Mouse (Mus musculus) limb, embryonic 14.5 days (tissue): ENCODE measurements around the gene Sla2. TPM values are rescaled to one million over a fixed set of nuclear protein-coding genes. Genes with fewer than 3 reads are reported as not detected.
A peak's percentile ranks its signal among the peaks of the same experiment; 100 is the strongest.
"Not testable (repeated sequence)": the region's sequence is repeated elsewhere in the genome, so short reads cannot be mapped to it uniquely, and the experiment has no call there.

Source experiments
- ATAC-seq: fragments of 200-750 bp; cut with Nextera tagmentation; 2 replicates; pipeline ENCODE4 v1.8.0; 2017; ENCODE audit warnings: low read depth, moderate number of reproducible peaks, moderate TSS enrichment; ENCODE audit not compliant: low FRiP score
- DNase-seq: peaks from one replicate; pipeline ENCODE4 v3.0.0-alpha.2; 2015; ENCODE audit warnings: low spot score
- H3K27ac ChIP-seq: fragments of 300-500 bp; sonication (generic); replicated peaks from 2 replicates; pipeline ENCODE4 v1.5.1; 2014; ENCODE audit warnings: low read depth, mild to moderate bottlenecking, low read length, moderate library complexity, mixed read lengths
- H3K27me3 ChIP-seq: fragments of 300-500 bp; sonication (generic); 2 replicates; pipeline ENCODE4 v1.6.1; 2014; ENCODE audit warnings: low read length, mixed read lengths; ENCODE audit not compliant: control insufficient read depth, insufficient read depth
- H3K36me3 ChIP-seq: fragments of 300-500 bp; sonication (generic); 2 replicates; pipeline ENCODE4 v1.6.1; 2014; ENCODE audit warnings: mild to moderate bottlenecking, low read length, moderate library complexity, mixed read lengths; ENCODE audit not compliant: control insufficient read depth, insufficient read depth
- H3K4me1 ChIP-seq: fragments of 300-500 bp; sonication (generic); 2 replicates; pipeline ENCODE4 v1.6.1; 2014; ENCODE audit warnings: antibody characterized with exemption, low read length, mixed read lengths; ENCODE audit not compliant: control insufficient read depth, insufficient read depth
- H3K4me2 ChIP-seq: fragments of 300-500 bp; sonication (generic); replicated peaks from 2 replicates; pipeline ENCODE4 v1.6.1; 2014; ENCODE audit warnings: low read depth, mild to moderate bottlenecking, low read length, moderate library complexity; ENCODE audit not compliant: severe bottlenecking
- H3K4me3 ChIP-seq: fragments of 300-500 bp; sonication (generic); replicated peaks from 2 replicates; pipeline ENCODE4 v1.5.1; 2014; ENCODE audit warnings: low read length
- H3K9ac ChIP-seq: fragments of 300-500 bp; sonication (generic); 2 replicates; pipeline ENCODE4 v1.6.1; 2014; ENCODE audit warnings: mild to moderate bottlenecking, low read depth, low read length, moderate library complexity; ENCODE audit not compliant: severe bottlenecking
- H3K9me3 ChIP-seq: fragments of 300-500 bp; sonication (generic); 2 replicates; pipeline ENCODE4 v1.6.1; 2016; ENCODE audit warnings: low read length; ENCODE audit not compliant: control insufficient read depth
- POLR2A ChIP-seq: fragments of 200-500 bp; IDR thresholded peaks from 2 replicates; pipeline ENCODE4 v1.8.0; 2012; ENCODE audit warnings: inconsistent platforms, mild to moderate bottlenecking, moderate library complexity, borderline replicate concordance; ENCODE audit not compliant: insufficient read depth, insufficient read length; ENCODE audit errors: extremely low read depth
- WGBS: fragments of 180-500 bp; shearing (Covaris S2); extraction: QIAGEN DNeasy Blood & Tissue Kit; methylation state at CpG from one replicate; pipeline ENCODE4 v1.1.7; 2014; 5-methylcytosine and 5-hydroxymethylcytosine counted together
- polyA plus RNA-seq, 2 experiments: library from polyadenylated mRNA; depleted of rRNA in 1 of 2; stranded (reverse) in 1 of 2; unstranded in 1 of 2; fragments of >200 nt; fragmentation: Nextera tagmentation in 1 of 2; extraction: Ambion mirVana in 1 of 2; gene quantifications; 2 replicates each; pipeline versions ENCODE4 v1.2.1 to v1.2.3; 2012 to 2014

The Sla2 gene
- polyA plus RNA-seq, 2 experiments, result 0.15 to 0.26 TPM

GRCm38 (mm10) chr2:156862041-156862717 lies 24.8 kb downstream of the Sla2 start:
- H3K36me3 ChIP-seq, result peaks cover 31% of the 10 kb centered on the region
- peak overlapping the region; percentile 90 for H3K9ac ChIP-seq
- no peaks in the 10 kb centered on the region for H3K9me3 ChIP-seq
- under 1% methylated on average over 19 of the region's 19 CpGs for WGBS
- no peaks in the 10 kb centered on the region for H3K27me3 ChIP-seq
- H3K27ac ChIP-seq, result peak overlapping the region; percentile 91
- DNase-seq (peak; percentile 42), ATAC-seq (peak; percentile 4; the same call in 1 of the 2 replicates)
- H3K4me3 ChIP-seq, result peak overlapping the region; percentile 99
- no peak for TF ChIP-seq POLR2A
- H3K4me2 ChIP-seq, result peak overlapping the region; percentile 83
- H3K4me1 ChIP-seq, result peaks cover 13% of the 10 kb centered on the region

- no peak overlapping the region for H3K4me3 ChIP-seq
- no peak for ATAC-seq
- no peak overlapping the region for H3K4me2 ChIP-seq
- peaks cover 36% of the 10 kb centered on the region for H3K36me3 ChIP-seq
- no peaks in the 10 kb centered on the region for H3K9me3 ChIP-seq
- 69% methylated on average over 7 of the region's 7 CpGs for WGBS
- peaks cover 5% of the 10 kb centered on the region for H3K4me1 ChIP-seq
- 0 out of 2 replicates have a peak overlapping the region, but pooled peaks have one; percentile 21 for H3K9ac ChIP-seq
- TF ChIP-seq POLR2A, result no peak
- peak overlapping the region; percentile 73 for H3K27ac ChIP-seq
- peak; percentile 73 for DNase-seq
- no peaks in the 10 kb centered on the region for H3K27me3 ChIP-seq
These were observed 28.3 kb downstream of the Sla2 start for GRCm38 (mm10) chr2:156858671-156859070.

DNA sequence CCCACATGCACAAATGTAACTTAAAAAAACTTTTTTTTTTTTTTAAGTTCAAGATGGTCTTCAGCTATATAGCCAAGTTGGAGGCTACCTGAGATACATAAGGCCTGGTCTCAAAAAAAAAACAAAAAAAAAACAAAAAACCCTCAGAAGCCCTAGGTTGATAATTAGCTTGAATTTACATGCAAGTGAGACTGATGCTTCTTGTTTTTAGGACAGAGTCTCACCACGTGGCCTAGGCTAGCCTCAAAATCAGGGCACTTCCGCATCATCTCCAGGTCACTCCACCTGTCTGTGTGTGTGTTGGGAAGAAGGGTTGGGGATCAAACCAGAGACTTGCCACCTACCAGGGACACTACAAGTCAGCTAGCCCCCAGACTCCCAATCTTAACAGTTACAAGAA lies 29.2 kb downstream of the Sla2 start, which contains the start of gene 4930518I15Rik:
Gene 4930518I15Rik (minus strand): TSS at position 112 of the 400 bp plus-strand sequence.
- 91% methylated on average over 2 of the region's 2 CpGs for WGBS

DNA sequence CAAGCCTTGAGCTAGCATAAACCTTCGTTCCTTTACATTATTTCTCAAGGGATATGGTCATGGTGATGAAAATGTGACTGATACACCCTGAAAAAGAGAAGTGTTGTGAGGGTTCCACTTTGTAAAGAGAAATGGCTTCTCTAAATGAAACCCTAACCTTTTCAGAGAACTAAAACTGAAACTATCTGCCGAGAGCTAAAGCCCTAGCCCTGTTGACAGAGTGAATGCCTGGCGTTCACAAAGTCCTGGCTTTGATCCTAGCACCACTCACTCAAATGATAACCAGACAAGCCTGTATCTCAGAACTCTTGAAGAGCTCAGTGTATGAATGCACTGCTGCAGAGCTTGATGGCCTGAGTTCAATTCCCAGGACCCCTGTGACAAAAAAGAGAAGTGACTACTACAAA lies 29.6 kb downstream of the Sla2 start:
- Histone ChIP-seq H3K4me3 (no peak overlapping the region), H3K9ac (no peak overlapping the region), H3K9me3 (no peaks in the 10 kb centered on the region), H3K27ac (0 out of 2 replicates have a peak overlapping the region, but pooled peaks have one; percentile 19), H3K4me1 (peaks cover 5% of the 10 kb centered on the region), H3K27me3 (no peaks in the 10 kb centered on the region), H3K4me2 (no peak overlapping the region), H3K36me3 (peaks cover 37% of the 10 kb centered on the region)
- WGBS, result 67% methylated on average over 3 of the region's 3 CpGs
- TF ChIP-seq POLR2A, result no peak
- DNase-seq (no peak), ATAC-seq (no peak)

More for the DNA sequence above, 29.2 kb downstream of the Sla2 start, which contains the start of gene 4930518I15Rik:
- TF ChIP-seq POLR2A, result no peak
- DNase-seq, result no peak
- Histone ChIP-seq H3K4me3 (no peak within 1 kb of the TSS), H3K9me3 (no peaks in the 10 kb centered on the region), H3K36me3 (peaks cover 36% of the 10 kb centered on the region), H3K4me2 (no peak within 1 kb of the TSS), H3K27me3 (no peaks in the 10 kb centered on the region), H3K4me1 (peaks cover 5% of the 10 kb centered on the region), H3K9ac (0 out of 2 replicates have a peak within 1 kb of the TSS, but pooled peaks have one; percentile 21), H3K27ac (peak within 1 kb of the TSS; percentile 73)
- ATAC-seq, result no peak

- no peak for ATAC-seq
- Histone ChIP-seq H3K4me1 (peaks cover 5% of the 10 kb centered on the region), H3K4me3 (no peak overlapping the region), H3K4me2 (no peak overlapping the region), H3K9ac (no peak overlapping the region), H3K36me3 (peaks cover 48% of the 10 kb centered on the region), H3K9me3 (no peaks in the 10 kb centered on the region), H3K27me3 (no peaks in the 10 kb centered on the region), H3K27ac (no peak overlapping the region)
- TF ChIP-seq POLR2A, result no peak
- no peak for DNase-seq
- WGBS, result 91% methylated on average over 1 of the region's 1 CpGs
These were observed 30.7 kb downstream of the Sla2 start for GRCm38 (mm10) chr2:156856311-156856710.

DNA sequence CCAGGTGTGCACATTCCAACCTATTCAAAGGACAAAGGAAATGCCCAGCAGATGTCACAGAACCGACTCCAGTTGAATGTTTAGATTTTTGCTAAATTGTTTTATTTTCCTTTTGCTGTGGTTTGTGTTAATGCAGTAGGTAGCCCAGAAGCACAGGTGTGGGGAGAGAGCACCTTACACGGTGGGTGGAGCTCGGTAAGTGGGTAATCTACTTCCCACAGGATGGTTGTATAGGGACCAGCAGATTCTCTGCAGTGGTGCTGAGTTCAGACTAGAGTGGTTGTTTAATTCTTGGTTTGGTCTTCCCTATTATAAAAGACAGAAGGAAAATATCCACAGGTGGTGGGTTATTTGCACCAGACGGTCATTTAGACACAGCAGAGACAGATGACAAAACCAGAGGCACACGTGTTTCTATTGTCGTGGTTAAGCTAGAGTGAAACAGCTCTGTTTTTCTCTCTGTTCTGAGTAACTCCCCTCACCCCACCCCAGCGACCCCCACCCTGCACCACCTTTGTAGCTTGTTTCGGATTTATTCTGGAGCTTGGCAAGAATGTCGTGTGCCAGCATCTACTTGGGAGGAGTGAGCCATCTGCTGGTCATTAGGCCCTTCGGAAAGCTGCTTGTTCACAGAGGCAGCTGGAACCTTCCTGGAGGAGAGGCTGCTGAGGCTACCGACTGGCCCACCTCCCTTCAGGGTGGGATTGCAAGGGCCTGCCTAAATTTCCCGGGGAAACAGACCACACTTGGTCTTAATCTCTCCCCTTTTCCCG lies 32.8 kb downstream of the Sla2 start:
- H3K9ac ChIP-seq, H3K4me2 ChIP-seq, H3K9me3 ChIP-seq, H3K4me3 ChIP-seq, H3K4me1 ChIP-seq, H3K27me3 ChIP-seq: not testable (repeated sequence)
- H3K27ac ChIP-seq, result 0 out of 2 replicates have a peak overlapping the region, but pooled peaks have one; percentile 55
- DNase-seq (peak; percentile 65), ATAC-seq (peak; percentile 16; the same call in 1 of the 2 replicates)
- H3K36me3 ChIP-seq, result peaks cover 69% of the 10 kb centered on the region
- WGBS, result 32% methylated on average over 13 of the region's 13 CpGs

GRCm38 (mm10) chr2:156853584-156853983 lies 33.4 kb downstream of the Sla2 start:
- H3K27me3 ChIP-seq, H3K9ac ChIP-seq, H3K4me3 ChIP-seq, H3K27ac ChIP-seq, H3K4me1 ChIP-seq, DNase-seq, H3K4me2 ChIP-seq, H3K9me3 ChIP-seq: not testable (repeated sequence)
- ATAC-seq, result peak; percentile 39; the same call in 1 of the 2 replicates
- WGBS, result 72% methylated on average over 7 of the region's 13 CpGs
- H3K36me3 ChIP-seq, result peaks cover 71% of the 10 kb centered on the region
